Mouse (Mus musculus) spleen, adult 12 weeks (tissue): ENCODE data around the gene Cdh11.
"Not testable (repeated sequence)": the region's sequence is repeated elsewhere in the genome, so short reads cannot be mapped to it uniquely, and the experiment has no call there.

Experiments used
- DNase-seq: peaks from one replicate; pipeline ENCODE4 v3.0.0; 2022; ENCODE audit warnings: low spot score

Gene Cdh11

DNA sequence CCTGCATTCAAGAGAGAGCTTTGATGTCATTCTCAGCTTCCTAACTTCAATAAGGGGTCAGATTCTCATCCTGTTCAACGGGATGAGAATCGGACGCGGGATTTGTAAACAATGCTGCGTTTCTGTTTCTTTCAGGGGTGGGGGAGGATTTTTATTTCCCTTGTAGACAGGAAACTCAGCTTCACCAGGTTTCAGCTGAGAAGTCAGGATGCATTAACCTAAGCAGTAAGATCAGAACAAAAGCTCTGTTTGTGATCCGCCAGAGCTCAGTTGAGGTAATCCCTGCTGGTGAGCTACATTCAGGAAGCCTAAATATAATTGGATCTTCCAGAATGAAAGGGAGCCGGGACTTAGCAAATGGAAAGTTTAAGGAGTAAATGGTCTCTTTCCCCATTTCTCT lies 78.1 kb downstream of the Cdh11 start:
- no peak for DNase-seq

DNA sequence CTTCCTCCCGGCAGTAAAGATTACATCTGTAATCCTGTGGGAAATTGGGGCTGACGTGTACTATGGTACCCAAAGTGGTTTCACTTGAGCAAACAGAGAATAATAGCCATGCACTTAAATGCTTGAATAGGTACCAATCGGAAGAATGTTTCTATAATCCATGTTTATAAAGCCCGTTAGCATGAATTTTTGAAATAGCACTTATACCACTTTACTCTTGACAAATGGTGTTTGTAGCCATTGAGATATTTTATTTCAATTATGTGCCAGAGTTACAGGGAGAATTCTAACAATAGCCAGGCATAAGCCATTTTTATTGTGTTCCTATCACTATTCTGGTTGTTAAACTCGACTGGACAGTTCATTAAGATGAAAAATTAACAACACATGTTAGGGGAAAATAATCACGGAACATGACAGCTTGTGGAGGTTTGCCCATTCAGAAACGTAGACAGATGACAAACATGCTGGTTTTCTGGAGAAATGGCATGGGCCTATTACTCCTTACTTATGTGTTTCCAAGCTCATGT lies 80.0 kb downstream of the Cdh11 start:
- no peak for DNase-seq

DNA sequence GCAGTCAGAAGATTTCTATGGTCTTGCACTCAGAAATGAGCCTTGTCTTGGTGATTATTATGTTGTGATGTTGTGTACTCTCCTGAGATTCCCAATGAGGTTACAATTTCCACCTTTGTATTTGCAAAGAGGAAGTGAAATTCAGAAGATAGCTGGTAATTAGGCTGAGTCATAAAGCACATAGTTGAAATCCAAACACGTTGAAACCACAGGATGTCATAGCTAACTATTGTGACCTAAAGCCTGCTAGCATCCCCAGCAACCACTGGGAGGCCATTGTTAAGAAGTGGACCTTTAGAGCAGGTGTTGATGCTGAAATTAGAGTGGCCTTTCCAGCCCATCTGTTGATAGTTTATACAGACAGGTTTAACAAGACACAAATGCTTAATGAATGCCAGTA lies 85.2 kb downstream of the Cdh11 start:
- DNase-seq = no peak

DNA sequence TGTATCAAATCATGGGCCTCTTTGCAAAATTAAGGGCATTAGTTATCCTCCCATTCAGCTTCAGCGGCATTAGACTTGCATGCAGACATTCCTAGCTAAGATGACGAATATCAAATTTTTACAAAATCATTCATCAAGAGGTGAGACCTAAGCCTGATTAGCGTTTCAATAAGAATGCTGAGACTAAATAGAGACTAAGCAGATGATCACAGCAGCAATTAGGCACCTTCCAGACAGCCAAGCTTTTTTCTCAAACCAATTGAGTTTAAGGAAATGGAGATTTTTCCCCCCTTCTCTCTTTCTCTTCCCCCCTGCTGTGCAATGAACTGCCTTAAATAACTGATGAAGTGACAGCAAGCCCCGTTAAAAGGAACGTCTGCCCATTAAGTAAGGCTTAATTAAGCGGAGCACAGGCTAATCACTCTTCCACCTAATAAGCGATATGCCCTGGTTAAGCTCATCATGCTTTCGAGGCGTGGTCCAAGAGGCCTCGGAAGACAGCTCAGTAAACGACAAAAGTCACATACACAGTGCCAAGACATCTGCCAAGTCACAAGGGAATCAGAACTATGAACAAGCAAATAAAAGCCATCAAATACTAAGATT lies 87.1 kb downstream of the Cdh11 start:
- no peak for DNase-seq

DNA sequence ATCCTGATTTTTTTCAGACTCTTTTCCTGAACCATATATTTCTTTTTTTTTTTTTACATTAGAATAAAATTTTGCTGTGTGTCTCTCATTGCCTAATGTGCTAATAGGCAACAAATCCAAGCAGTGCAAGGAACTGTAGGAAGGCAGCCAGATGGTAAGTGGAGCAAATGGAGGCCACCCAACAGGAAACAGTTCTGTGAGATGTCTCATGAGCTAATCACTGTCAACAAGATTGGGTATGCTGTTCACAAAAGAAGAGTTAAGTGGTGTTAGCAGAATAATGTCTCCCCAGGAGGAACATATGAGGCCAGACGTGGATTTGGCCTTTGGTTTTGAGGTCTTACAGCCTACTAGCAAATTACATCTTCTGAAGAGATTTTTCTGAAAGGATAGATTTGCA lies 92.0 kb downstream of the Cdh11 start:
- no peak for DNase-seq

DNA sequence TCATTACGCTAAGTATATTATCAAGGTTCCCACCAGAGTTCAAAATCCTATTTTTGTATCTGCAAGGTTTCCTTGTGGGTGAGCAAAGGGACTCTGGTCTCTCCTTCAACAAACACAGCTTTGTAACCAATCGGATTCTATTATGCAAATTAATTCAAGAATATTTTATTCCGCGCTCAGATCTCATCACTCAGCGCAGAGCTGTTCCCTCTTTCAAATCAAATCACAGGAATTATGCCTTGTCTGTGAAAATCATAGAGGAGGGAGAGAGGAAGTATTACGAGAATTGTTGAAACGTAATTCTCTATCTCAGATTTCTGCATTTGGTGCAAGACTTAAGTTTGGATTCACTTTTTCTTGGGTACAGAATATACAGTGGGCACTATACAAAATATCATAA lies 100.0 kb downstream of the Cdh11 start:
- not testable (repeated sequence) for DNase-seq

DNA sequence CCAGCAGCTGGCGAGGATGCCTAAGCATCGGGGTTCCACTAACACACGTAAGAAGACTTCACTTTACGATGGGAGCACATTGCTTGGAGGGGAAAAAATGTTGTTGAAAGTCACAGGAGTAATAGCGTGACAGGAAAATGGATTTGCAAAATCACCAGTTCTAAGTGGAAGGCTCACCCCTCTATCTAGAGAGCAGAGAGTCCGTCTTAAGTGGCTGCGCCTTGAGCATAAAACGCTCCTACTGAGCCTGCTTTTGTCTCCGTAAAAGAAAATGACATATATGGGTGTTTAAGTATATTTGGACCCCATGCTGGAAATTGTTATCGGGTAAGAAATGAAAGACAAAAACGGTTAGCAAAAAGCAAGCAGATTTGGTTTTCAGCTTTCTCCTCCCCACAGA lies 100.4 kb downstream of the Cdh11 start:
- DNase-seq = no peak

DNA sequence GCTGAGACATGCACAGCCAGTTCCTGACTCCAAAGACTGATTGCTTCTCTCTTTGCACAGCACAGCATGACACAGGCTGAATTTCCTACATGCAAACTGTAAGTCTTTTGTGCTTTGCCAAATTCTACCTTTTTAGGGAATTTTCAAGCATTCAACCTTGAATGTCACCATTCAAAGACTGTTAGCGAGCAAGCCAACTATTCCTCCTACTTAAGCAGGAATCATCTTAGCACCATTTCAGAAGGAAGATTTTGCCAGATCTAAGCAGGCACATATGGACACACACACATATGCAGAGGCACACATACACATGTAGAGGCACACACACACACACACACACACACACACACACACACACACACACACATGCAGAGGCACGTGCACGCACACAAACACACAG lies 108.3 kb downstream of the Cdh11 start:
- no peak for DNase-seq

DNA sequence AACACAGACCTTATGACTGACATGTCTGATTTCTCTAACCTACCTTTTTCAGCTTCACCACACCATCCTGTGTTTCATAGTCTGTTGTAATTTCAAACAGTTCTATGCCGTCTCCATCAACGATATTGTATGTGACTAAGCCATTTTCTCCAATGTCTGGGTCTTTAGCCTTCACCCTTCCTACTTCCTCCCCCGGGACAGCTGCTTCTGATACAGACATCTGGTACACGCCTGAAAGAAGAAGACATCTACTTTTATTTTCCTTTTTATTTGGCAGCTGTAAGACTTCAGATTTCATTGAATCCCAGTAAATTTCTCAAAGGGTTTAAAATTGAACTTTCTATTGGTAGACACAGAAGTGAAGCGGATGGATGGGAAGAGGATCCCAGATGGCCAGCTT lies 120.9 kb downstream of the Cdh11 start:
- DNase-seq = not testable (repeated sequence)

DNA sequence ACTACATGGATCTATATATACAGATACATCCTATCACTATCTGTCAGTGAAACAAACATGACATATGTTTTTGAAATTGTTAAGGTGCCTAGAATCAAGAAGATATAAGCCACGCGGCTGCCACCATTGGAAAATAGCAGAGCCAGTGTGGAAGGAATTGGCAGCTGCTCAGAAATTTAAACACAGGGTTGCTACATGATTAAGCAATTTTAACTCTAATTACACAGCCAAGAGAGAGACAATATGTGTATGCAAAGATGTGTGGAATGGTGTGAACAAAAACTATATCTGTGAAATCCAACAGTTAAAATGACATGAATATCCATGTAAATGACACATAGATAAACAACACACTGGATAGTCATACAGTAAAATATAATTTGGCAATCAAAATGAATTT lies 128.9 kb downstream of the Cdh11 start:
- DNase-seq = no peak

DNA sequence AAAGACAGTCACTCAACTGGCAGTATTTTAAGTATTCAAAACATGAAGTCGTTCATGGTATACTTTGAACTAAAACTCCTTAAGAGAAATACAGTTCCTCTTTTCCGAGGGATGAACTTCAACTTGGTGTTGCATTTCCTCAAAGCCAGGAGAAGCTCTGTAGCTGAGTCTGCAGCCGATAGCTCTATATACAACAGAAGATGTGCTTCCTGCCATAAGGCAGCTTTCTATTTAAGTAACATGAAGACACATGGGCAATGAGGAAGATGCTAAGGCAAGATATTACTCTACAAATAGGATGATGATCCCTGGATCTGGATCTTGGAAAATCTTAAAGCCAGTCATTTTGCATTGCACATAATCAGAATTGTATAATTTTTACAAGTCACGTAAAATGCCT lies 133.5 kb downstream of the Cdh11 start:
- no peak for DNase-seq

DNA sequence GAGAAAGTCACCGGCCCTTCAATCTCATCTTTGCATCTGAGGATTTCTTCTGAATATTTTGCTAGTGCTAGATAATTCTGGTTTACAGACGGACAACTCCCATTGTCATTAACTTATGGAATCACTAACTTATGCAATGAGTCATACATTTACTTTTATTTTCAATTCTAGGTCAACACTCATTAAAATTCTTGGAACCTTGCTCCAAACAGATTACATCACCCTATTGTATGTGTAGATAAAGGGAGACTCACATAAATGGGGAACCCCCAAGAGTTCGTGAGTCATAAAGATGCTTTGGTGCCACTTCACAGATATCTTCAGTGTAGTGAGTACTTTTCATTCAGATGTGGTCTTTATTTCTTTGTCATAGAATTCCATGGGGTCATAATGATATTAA lies 158.3 kb downstream of the Cdh11 start:
- DNase-seq = no peak

DNA sequence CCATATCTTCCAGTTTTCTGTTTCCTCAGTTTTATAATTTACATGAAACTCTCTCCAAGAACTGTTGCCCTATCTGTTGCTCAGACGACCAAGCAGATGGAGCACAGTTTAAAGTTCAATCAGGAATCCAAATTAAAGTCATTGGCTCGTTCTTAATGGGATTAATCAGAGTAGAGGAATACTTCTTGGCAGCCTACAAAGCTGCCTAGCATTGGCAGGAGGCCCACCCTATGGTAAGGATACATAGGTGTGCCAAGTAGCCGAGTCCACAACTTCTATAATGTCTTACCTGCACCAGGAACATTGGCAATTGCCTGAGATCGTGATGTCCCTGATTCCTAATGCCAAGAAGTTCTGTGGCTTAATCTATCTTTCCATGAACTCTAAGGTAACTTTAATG lies 173.3 kb downstream of the Cdh11 start:
- no peak for DNase-seq

DNA sequence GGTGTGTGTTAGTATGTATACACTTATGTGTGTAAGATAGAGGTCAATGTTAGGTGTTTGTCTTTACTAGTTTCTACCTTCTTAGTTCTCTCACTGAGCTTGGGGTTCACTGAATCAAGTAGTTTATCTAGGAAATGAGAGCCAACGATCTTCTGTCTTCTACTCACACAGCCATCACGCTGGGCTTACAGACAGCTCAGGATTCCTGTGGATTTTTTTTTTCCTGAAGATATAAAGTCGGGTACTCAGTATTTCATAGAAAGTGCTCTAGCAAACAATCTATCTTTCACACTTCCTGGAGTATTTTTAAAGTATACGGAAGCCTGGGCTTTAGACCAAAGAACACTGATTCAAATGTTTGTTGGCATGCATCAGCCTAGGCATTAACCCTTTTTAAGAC lies 184.1 kb downstream of the Cdh11 start:
- DNase-seq = no peak

DNA sequence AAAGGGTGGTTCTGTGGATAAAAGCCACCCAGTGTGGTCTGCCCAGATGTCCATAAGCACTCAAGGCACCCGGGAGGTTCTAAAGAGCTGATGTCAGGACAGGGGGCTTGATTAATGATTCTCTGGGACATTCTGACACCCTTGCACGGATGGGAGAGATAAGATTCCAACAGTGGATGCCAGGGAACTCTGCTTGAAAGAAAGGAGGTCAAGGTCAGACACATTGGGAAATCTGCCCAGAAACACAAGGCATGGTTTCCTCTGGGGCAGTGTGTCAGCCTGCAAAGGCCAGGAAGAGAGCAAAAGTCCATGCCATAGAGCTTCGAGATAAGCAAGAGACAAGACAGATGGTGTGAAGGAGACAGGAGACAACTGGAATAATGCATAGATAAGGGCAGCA lies 188.9 kb downstream of the Cdh11 start:
- DNase-seq = no peak

DNA sequence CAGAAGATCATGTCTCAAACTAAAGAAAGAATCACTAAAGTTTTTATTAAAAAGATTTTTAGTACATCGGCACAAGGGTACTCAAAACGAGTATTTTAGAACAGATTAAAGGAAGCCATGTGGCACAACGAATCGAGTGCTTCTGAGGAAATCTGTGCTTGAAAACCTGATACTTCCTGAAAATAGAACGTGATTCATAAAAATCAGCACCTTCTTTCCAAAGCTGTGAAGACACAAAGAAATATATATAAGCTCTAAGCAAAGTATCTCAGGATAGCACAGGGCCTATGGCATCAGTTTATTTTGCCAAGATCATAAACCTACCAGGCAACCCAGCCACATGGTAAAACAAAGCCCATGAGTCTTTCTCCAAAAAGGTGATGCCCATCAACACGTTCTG lies 191.5 kb downstream of the Cdh11 start:
- no peak for DNase-seq
